Mouse (Mus musculus) stomach, embryonic 16.5 days (tissue): ENCODE results near the gene Arpc2. TPM values are rescaled to one million over a fixed set of nuclear protein-coding genes. Genes with fewer than 3 reads are reported as not detected.
A peak's percentile ranks its signal among the peaks of the same experiment; 100 is the strongest.

Experiments used
- ATAC-seq: fragments of 200-750 bp; cut with Nextera tagmentation; 2 replicates; pipeline ENCODE4 v1.8.0; 2017; ENCODE audit warnings: moderate number of reproducible peaks, moderate TSS enrichment; ENCODE audit not compliant: insufficient read depth, low FRiP score
- H3K27ac ChIP-seq: fragments of 300-500 bp; sonication (generic); 2 replicates; pipeline ENCODE4 v1.5.1; 2014; ENCODE audit warnings: low read length
- H3K27me3 ChIP-seq: fragments of 300-500 bp; sonication (generic); 2 replicates; pipeline ENCODE4 v1.6.1; 2014; ENCODE audit warnings: low read length, control low read depth, mixed read lengths; ENCODE audit not compliant: control insufficient read depth, insufficient read depth
- H3K36me3 ChIP-seq: fragments of 300-500 bp; sonication (generic); 2 replicates; pipeline ENCODE4 v1.6.1; 2014; ENCODE audit warnings: low read length; ENCODE audit not compliant: control insufficient read depth, insufficient read depth
- H3K4me1 ChIP-seq: fragments of 300-500 bp; sonication (generic); 2 replicates; pipeline ENCODE4 v1.6.1; 2014; ENCODE audit warnings: low read length, control low read depth, mixed read lengths; ENCODE audit not compliant: control insufficient read depth, insufficient read depth
- H3K4me2 ChIP-seq: fragments of 300-500 bp; sonication (generic); 2 replicates; pipeline ENCODE4 v1.6.1; 2014; ENCODE audit warnings: low read depth, low read length, mixed read lengths
- H3K4me3 ChIP-seq: fragments of 300-500 bp; sonication (generic); replicated peaks from 2 replicates; pipeline ENCODE4 v1.5.1; 2014; ENCODE audit warnings: mild to moderate bottlenecking, low read length
- H3K9ac ChIP-seq: fragments of 300-500 bp; sonication (generic); 2 replicates; pipeline ENCODE4 v1.6.1; 2014; ENCODE audit warnings: low read length
- H3K9me3 ChIP-seq: fragments of 300-500 bp; sonication (generic); replicated peaks from 2 replicates; pipeline ENCODE4 v1.6.1; 2016; ENCODE audit warnings: low read length, control low read depth; ENCODE audit not compliant: control insufficient read depth
- WGBS: fragments of 180-500 bp; shearing (Covaris S2); extraction: QIAGEN DNeasy Blood & Tissue Kit; methylation state at CpG from one replicate; pipeline ENCODE4 v1.1.7; 2014; 5-methylcytosine and 5-hydroxymethylcytosine counted together
- polyA plus RNA-seq: library from polyadenylated mRNA; unstranded; fragments of >200 nt; fragmentation: Nextera tagmentation; extraction: Ambion mirVana; gene quantifications from 2 replicates; pipeline ENCODE4 v1.2.1, GENCODE M21; 2015

The Arpc2 gene
- polyA plus RNA-seq, 1 experiment from 2014 or later = 544 TPM

DNA sequence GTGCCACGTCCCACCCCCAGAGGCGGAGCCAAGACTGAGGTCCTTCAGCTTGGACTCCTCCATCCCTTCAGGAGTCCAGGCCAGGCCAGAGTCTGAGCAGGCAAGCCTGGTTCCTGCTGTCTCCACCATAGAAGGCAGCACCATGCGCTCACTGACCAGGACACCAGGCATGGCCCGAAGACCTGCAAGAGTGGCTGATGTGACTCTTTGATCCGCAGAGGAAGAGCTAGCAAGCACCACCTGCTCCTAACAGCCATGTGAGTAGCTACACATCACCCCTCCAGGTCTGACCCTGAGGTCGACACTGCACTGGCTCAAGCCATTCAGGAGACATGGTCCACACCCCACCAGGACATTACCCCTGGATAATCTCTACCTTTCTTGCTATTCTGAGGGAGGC lies 41.2 kb downstream of the Arpc2 start:
- ATAC-seq = no peak
- Histone ChIP-seq H3K27ac (no peak overlapping the region), H3K27me3 (no peaks in the 10 kb centered on the region), H3K9ac (no peak overlapping the region), H3K4me2 (no peak overlapping the region), H3K36me3 (peaks cover 16% of the 10 kb centered on the region), H3K4me3 (no peak overlapping the region), H3K4me1 (peaks cover 15% of the 10 kb centered on the region; the same call in 1 of the 2 replicates), H3K9me3 (no peaks in the 10 kb centered on the region)
- WGBS = 67% methylated on average over 6 of the region's 6 CpGs

- H3K27me3 ChIP-seq = no peaks in the 10 kb centered on the region
- no peak overlapping the region for H3K4me3 ChIP-seq
- ATAC-seq = no peak
- no peak overlapping the region for H3K27ac ChIP-seq
- H3K9me3 ChIP-seq = no peaks in the 10 kb centered on the region
- no peak overlapping the region for H3K9ac ChIP-seq
- WGBS = 58% methylated on average over 8 of the region's 8 CpGs
- H3K36me3 ChIP-seq = peaks cover 20% of the 10 kb centered on the region
- H3K4me1 ChIP-seq = peaks cover 19% of the 10 kb centered on the region
- no peak overlapping the region for H3K4me2 ChIP-seq
These were observed 42.1 kb downstream of the Arpc2 start for GRCm38 (mm10) chr1:74277883-74278537.

DNA sequence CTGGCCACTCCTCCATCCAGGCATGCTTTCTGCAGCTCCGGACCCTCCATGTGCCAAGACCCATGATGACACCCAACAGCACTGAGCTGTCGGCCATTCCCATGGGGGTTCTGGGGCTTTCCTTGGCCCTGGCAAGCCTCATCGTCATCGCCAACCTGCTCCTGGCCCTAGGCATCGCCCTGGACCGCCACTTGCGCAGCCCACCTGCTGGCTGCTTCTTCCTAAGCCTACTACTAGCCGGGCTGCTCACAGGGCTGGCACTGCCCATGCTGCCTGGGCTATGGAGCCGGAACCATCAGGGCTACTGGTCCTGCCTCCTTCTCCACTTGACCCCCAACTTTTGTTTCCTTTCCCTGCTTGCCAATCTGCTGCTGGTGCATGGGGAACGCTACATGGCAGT lies 42.7 kb downstream of the Arpc2 start, which contains the start of gene Gpbar1:
Gene Gpbar1 (plus strand): TSS at position 13 of the 400 bp plus-strand sequence.
- no peak within 1 kb of the TSS for H3K27ac ChIP-seq
- WGBS = 91% methylated on average over 10 of the region's 10 CpGs
- no peak within 1 kb of the TSS for H3K4me3 ChIP-seq
- H3K4me1 ChIP-seq = peaks cover 25% of the 10 kb centered on the region
- H3K9ac ChIP-seq = no peak within 1 kb of the TSS
- no peaks in the 10 kb centered on the region for H3K9me3 ChIP-seq
- H3K27me3 ChIP-seq = no peaks in the 10 kb centered on the region
- no peak for ATAC-seq
- no peak within 1 kb of the TSS for H3K4me2 ChIP-seq
- peaks cover 20% of the 10 kb centered on the region for H3K36me3 ChIP-seq

DNA sequence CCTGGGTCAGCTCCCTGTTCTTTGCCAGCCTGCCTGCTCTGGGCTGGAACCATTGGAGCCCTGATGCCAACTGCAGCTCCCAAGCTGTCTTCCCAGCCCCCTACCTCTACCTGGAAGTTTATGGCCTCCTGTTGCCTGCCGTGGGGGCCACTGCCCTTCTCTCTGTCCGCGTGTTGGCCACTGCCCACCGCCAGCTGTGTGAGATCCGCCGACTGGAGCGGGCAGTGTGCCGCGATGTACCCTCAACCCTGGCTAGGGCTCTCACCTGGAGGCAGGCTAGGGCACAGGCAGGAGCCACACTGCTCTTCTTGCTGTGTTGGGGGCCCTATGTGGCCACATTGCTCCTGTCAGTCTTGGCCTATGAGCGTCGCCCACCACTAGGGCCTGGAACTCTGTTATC lies 43.1 kb downstream of the Arpc2 start:
- H3K9me3 ChIP-seq = no peaks in the 10 kb centered on the region
- peaks cover 20% of the 10 kb centered on the region for H3K36me3 ChIP-seq
- no peak for ATAC-seq
- H3K4me1 ChIP-seq = peaks cover 28% of the 10 kb centered on the region
- H3K9ac ChIP-seq = no peak overlapping the region
- no peaks in the 10 kb centered on the region for H3K27me3 ChIP-seq
- H3K4me2 ChIP-seq = no peak overlapping the region
- 86% methylated on average over 11 of the region's 11 CpGs for WGBS
- no peak overlapping the region for H3K4me3 ChIP-seq
- no peak overlapping the region for H3K27ac ChIP-seq

DNA sequence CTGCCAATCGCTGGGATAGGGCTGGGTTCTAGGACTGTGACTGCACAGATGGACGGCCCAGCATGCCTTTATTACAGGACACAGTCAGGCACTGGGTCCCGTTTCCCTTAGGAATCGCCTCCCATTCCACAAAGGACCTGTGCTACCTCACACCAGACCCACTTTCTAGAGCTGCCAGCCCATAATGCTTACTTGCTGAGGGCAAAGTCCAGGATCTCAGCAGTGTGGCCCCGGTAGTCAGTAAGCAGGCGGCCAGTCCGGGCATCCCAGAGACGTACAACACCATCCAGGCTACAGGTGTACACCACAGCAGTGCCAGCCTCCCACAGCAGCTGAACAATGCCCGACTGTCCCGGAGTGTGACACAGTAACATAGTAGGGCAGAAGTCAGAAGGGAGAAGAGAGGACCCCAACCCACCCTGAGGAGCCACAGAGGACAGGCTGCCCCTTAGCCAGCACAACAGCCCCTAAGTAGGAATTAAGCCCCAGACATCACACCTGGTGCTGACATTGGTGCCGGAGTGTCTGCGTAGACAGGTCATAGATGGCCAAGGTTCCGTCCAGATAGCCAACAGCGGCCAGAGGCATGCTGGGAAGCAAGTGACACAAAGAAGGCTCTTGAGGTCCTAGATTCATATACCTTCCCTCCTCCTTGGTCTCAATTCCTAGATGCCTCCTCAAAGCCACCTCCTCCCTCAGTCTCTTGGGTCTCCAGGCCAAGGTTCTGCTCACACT lies 44.9 kb downstream of the Arpc2 start:
- Histone ChIP-seq H3K27me3 (no peaks in the 10 kb centered on the region), H3K9me3 (no peaks in the 10 kb centered on the region), H3K27ac (no peak overlapping the region), H3K9ac (no peak overlapping the region), H3K4me3 (no peak overlapping the region), H3K4me2 (no peak overlapping the region), H3K36me3 (peaks cover 20% of the 10 kb centered on the region), H3K4me1 (peaks cover 17% of the 10 kb centered on the region)
- WGBS = 90% methylated on average over 14 of the region's 14 CpGs
- no peak for ATAC-seq

DNA sequence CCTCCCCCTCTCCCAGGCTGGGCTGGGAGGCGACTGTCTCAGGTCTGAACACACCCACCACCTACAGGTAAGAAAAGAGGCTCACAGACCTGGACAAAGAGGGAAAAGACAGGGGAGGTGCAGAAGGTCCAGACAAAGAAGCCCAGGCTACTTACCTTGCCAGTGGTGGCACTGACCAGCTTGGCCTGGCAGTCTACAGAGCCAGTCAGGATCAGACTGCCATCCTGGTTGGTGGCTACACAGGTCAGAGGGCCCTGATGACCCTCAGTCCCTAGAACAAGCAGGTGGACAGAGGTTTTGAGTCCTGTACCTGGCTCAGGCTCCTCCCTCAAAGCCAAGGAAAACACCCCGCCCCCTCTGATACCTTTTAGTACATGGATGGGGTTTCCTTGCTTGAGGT lies 45.5 kb downstream of the Arpc2 start:
- Histone ChIP-seq H3K9ac (no peak overlapping the region), H3K4me3 (no peak overlapping the region), H3K4me2 (no peak overlapping the region), H3K9me3 (no peaks in the 10 kb centered on the region), H3K27ac (no peak overlapping the region), H3K4me1 (peaks cover 21% of the 10 kb centered on the region), H3K27me3 (no peaks in the 10 kb centered on the region), H3K36me3 (peaks cover 20% of the 10 kb centered on the region)
- no peak for ATAC-seq
- 93% methylated on average over 2 of the region's 2 CpGs for WGBS

DNA sequence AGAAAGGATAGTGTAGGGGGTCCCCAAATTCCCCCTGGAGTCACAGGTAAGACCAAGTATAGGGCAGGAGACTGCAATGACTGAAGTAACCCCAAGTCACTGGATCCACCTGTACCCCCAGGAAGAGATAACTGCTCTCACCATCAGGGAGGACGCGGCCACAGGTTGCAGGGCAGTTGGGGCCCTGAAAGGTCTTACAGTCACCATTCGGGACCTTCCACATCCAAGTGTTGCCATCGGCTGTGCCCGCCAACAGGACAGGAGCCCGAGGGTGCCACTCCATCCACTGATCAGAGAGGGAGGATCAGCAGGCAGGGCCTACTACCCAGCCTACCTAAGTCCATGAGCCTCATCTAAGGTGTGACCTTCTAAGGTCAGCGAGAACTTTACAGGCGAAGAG lies 46.0 kb downstream of the Arpc2 start:
- Histone ChIP-seq H3K36me3 (peaks cover 20% of the 10 kb centered on the region), H3K9me3 (no peaks in the 10 kb centered on the region)

DNA sequence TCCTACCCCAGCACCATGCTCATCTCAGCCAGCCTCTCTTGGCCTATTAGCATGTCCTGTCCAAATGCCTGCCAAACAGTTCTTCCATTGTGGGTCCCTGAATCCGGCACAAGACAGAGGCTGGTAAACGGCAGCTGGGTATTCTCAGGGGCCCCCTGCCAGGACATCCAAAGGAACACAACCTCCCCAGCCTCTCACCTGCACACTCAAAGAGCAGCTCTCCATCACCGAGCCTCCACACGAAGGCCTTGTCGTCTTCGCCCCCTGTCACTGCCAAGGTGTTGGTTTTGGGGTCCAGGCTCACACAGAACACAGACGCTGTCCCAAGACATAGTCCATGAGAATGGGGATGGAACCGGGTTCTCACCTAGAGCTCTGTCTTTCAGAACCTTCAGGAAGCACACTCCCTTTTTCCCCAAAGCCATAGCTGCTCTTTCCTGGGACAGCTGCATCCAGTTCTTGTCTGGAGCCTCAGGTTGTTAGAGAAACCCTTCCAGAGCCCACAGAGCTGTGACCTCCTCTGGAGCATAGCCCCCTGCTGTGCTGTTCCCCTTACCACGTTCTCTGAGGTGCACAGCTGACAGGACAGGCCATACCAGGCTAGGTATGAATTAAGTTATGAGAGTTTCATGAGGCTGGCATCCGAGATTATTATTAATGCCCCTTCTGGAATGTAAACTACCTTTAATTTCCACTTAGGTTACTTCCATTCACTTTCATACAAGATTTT lies 47.2 kb downstream of the Arpc2 start:
- Histone ChIP-seq H3K9me3 (no peaks in the 10 kb centered on the region), H3K27ac (no peak overlapping the region), H3K9ac (no peak overlapping the region), H3K4me3 (no peak overlapping the region), H3K36me3 (peaks cover 20% of the 10 kb centered on the region), H3K27me3 (no peaks in the 10 kb centered on the region), H3K4me1 (peaks cover 29% of the 10 kb centered on the region), H3K4me2 (peak overlapping the region; percentile 91; the same call in 1 of the 2 replicates)
- WGBS = 84% methylated on average over 10 of the region's 10 CpGs
- no peak for ATAC-seq

More for the DNA sequence above, 46.0 kb downstream of the Arpc2 start:
- Histone ChIP-seq H3K27me3 (no peaks in the 10 kb centered on the region), H3K4me2 (no peak overlapping the region), H3K27ac (no peak overlapping the region), H3K9ac (no peak overlapping the region), H3K4me3 (no peak overlapping the region), H3K4me1 (peaks cover 26% of the 10 kb centered on the region)
- WGBS = 96% methylated on average over 8 of the region's 8 CpGs
- ATAC-seq = no peak
